Mouse (Mus musculus) G1E (cell line): Measurements from ENCODE around the gene Mertk.

Source experiments
- CTCF ChIP-seq: IDR thresholded peaks from 2 replicates; pipeline ENCODE4 v1.5.1; 2012; ENCODE audit warnings: low read depth, low read length, inconsistent platforms, mixed read lengths
- GATA1 ChIP-seq: IDR thresholded peaks from 2 replicates; pipeline ENCODE4 v1.6.1; 2012; ENCODE audit warnings: borderline replicate concordance, low read length, inconsistent platforms, mixed read lengths
- GATA2 ChIP-seq: IDR thresholded peaks from 2 replicates; pipeline ENCODE4 v1.6.1; 2012; ENCODE audit warnings: low read depth, low read length, inconsistent platforms, borderline replicate concordance
- POLR2AphosphoS5 ChIP-seq: IDR thresholded peaks from 2 replicates; pipeline ENCODE4 v1.6.1; 2012; ENCODE audit warnings: low read depth, low read length, inconsistent platforms; ENCODE audit not compliant: insufficient replicate concordance

DNA sequence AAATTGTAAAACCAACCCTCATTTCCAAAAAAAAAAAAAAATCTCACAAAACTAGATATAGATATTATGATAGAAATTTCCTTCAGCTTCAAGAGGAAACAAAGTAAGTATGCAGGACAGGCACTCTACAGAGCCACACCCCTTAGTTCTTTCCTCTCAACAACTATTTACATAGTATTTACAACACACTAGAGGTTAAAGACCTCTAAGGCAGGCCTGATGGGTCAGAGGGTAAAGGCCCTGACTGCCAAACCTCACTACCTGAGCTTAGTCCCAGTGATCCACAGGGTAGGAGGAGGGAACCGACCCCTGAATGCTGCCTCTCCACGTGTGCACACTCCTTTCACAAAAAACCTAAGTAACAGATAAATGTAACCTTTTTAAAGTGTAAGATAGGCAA is 114.0 kb downstream of the Mertk start:
- TF ChIP-seq CTCF (no peak), GATA1 (no peak), GATA2 (no peak), POLR2AphosphoS5 (no peak)
